Mouse (Mus musculus) kidney, adult 9 months (tissue): Measurements from ENCODE around the gene Pde4c.
A peak's percentile ranks its signal among the peaks of the same experiment; 100 is the strongest.

Experiments used
- DNase-seq: peaks from one replicate; pipeline ENCODE4 v3.0.0; 2022

Pde4c gene

GRCm38 (mm10) chr8:70698310-70699109 lies 25.0 kb upstream of the Pde4c start, which contains the start of gene Jund:
Gene Jund, plus strand, starts transcription at chr8:70698949.
- peak; percentile 99 for DNase-seq

- peak; percentile 61 for DNase-seq
Observed at GRCm38 (mm10) chr8:70699116-70699833, 24.2 kb upstream of the Pde4c start.

- peak; percentile 82 for DNase-seq
Observed at GRCm38 (mm10) chr8:70699834-70700554, 23.5 kb upstream of the Pde4c start.

GRCm38 (mm10) chr8:70700555-70700922 lies 23.0 kb upstream of the Pde4c start:
- peak; percentile 95 for DNase-seq

- DNase-seq: no peak
Observed at GRCm38 (mm10) chr8:70701048-70701981, 22.2 kb upstream of the Pde4c start.

GRCm38 (mm10) chr8:70701982-70702841 lies 21.3 kb upstream of the Pde4c start:
- no peak for DNase-seq

GRCm38 (mm10) chr8:70702842-70703182 lies 20.7 kb upstream of the Pde4c start:
- DNase-seq: no peak

GRCm38 (mm10) chr8:70703287-70703686 lies 20.2 kb upstream of the Pde4c start, which contains the start of gene Iqcn:
Gene Iqcn, plus strand, starts transcription at chr8:70703457.
- DNase-seq: no peak

GRCm38 (mm10) chr8:70708281-70708680 lies 15.2 kb upstream of the Pde4c start:
- no peak for DNase-seq

GRCm38 (mm10) chr8:70709794-70710193 lies 13.7 kb upstream of the Pde4c start:
- DNase-seq: no peak

- no peak for DNase-seq
Observed at GRCm38 (mm10) chr8:70710296-70710695, 13.2 kb upstream of the Pde4c start.

GRCm38 (mm10) chr8:70711041-70711440 lies 12.5 kb upstream of the Pde4c start:
- DNase-seq: no peak

GRCm38 (mm10) chr8:70713991-70714390 lies 9.5 kb upstream of the Pde4c start:
- no peak for DNase-seq

- DNase-seq: no peak
Observed at GRCm38 (mm10) chr8:70715086-70715485, 8.4 kb upstream of the Pde4c start.

- DNase-seq: no peak
Observed at GRCm38 (mm10) chr8:70716521-70717400, 6.8 kb upstream of the Pde4c start.

- DNase-seq: peak; percentile 77
Observed at GRCm38 (mm10) chr8:70718297-70718696, 5.2 kb upstream of the Pde4c start, which contains the start of gene Gm3336. Gene Gm3336, plus strand, starts transcription at chr8:70718543.

GRCm38 (mm10) chr8:70719796-70720270 lies 3.7 kb upstream of the Pde4c start:
- DNase-seq: peak; percentile 57

GRCm38 (mm10) chr8:70720739-70721138 lies 2.8 kb upstream of the Pde4c start:
- DNase-seq: peak; percentile 90

- DNase-seq: no peak
Observed at GRCm38 (mm10) chr8:70721601-70722000, 1.9 kb upstream of the Pde4c start.

- DNase-seq: no peak
Observed at GRCm38 (mm10) chr8:70724216-70724615, 696 bp downstream of the Pde4c start.
